Mouse (Mus musculus): ENCODE measurements at regions not wholly inside any gene's neighbourhood (a gene's known extent, or its start where the extent isn't known, plus 50 kb on each side); places are given as distances from the start of the nearest gene placed in this dataset.
A peak's percentile ranks its signal among the peaks of the same experiment; 100 is the strongest.

DNA sequence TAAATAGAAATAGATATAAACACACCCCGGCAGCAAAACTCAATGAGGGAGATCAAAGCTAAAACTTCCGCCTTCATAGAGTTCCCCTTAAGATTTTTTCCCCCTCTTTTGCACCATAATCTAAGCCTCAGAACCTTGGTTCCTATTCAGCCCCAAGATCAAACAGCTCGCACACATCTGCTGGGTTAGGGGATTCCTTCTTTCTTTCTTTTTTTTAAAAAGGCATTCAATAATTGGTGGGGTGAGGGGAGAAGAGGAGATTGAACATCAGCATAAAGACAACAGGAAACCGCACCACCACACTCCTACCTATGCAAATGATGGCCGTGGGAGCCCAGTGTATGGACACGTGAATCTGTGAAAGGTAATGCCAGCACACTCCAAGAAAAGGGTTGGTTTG lies 229.5 kb upstream of the Hes1 start:
- DNase-seq (ENCODE audit: low spot score): no peak

- DNase-seq (ENCODE audit: low spot score): no peak
Measured at GRCm38 (mm10) chr16:29837025-29837629, 227.1 kb upstream of the Hes1 start.

GRCm38 (mm10) chr16:29837874-29838273 lies 226.3 kb upstream of the Hes1 start:
- DNase-seq (ENCODE audit: low spot score): no peak

- peak; percentile 71 for DNase-seq (ENCODE audit: low spot score)
Measured at GRCm38 (mm10) chr16:29838981-29839661, 225.1 kb upstream of the Hes1 start.

- DNase-seq (ENCODE audit: low spot score): no peak
Measured at GRCm38 (mm10) chr16:29839662-29840001, 224.6 kb upstream of the Hes1 start.

DNA sequence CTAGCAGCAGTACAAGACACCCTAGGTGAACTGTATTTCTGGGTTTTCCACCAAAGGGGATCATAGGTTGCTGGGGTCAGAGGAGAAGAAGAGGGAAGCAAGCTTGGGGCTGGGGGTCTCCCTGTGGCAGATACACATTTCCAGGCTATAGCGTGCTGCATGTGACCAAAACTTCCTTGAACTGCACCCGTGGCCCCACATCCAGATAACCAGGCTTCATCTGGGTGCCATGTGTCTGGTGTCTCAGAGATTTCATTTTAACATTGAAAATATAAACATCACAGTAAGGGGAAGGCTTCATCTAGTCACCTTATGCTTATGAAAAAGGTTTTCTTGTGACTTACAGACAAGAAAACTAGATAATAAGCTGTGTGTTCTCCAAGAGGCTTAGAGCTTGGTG lies 223.8 kb upstream of the Hes1 start:
- no peak for DNase-seq (ENCODE audit: low spot score)

- no peak for DNase-seq (ENCODE audit: low spot score)
Measured at GRCm38 (mm10) chr16:29841132-29841531, 223.1 kb upstream of the Hes1 start.

GRCm38 (mm10) chr16:29842071-29842470 lies 222.1 kb upstream of the Hes1 start:
- DNase-seq (ENCODE audit: low spot score): no peak

- no peak for DNase-seq (ENCODE audit: low spot score)
Measured at GRCm38 (mm10) chr16:29843490-29843889, 220.7 kb upstream of the Hes1 start.

DNA sequence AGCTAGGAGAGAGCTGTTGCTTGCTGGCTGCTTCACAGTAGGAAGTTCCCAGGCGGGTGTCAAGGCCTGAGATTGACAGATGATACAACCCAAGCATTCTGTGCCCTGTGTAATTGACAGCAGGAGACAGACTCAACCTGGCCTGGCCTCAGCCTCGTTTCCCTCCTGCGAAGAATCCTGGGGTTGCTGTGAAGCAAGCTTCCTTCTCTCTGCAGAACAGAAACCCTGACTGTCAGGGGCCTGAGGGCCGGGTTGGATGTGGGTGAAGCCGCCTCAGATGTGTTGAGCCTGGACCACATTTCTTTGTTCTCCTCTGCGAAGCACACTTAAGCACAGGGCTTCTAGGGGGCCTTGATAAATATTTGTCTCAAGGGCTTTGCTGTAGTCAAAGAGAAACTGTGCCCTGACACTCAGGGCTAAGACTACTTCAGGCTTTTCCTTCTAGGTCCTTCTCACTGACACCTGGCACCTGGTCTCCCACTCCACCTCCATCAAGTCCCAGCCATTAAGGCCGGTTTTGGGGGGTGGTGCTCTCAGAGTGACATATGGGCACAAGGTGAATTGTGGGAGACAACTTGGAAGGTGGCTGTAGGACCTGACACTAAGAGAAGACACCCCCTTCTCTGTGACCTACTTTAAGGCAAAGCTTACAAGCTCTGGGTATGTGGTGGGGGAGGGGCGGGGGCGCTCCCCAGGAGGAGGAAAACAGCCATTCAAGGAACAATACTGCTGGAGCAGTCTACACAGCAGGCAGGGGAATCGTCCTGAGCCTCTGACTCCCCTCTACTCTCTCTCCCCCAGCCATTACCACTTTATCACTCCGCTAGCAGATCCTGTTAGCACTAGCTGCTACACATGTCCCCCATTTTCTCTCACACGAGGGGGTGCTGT lies 219.2 kb upstream of the Hes1 start:
- DNase-seq (ENCODE audit: low spot score): no peak

DNA sequence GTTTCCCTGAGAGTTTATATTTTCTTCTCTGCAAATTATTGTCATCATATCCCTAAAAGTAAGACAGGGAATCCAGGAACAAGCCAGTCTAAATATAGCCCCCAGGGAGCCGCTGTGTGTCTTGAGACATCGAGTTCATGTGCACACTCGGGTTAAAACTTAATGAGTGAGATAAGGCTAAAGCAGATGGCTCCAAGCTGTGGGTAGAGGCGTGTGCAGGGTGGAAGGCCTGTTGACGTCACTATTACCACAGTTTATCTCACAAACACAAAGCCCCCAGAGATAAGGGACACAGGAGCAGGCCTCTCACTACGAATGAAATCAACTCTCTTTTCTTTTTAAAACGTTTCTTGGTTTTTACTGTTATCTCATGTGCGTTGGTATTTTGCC lies 218.6 kb upstream of the Hes1 start:
- no peak for DNase-seq (ENCODE audit: low spot score)

DNA sequence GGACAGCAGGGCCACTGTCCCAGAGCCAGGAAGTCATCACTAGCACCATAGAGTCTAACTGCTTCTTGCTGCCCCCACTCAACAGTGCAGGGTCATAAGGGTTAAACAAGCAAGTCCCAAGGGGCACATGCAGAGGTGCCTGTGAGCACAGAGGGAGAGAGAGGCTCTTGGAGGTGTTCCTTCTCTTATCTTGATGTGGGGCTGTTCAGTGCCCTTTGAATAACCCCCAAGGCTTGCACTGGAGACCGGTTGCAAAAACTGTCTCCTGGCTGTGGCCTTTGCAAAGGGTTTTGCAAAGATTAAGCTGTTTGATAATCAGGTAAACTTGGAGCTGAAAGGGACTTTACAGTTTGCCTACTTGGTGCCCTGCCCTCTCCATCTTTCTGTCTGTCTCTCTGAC lies 217.1 kb upstream of the Hes1 start:
- no peak for DNase-seq (ENCODE audit: low spot score)

DNA sequence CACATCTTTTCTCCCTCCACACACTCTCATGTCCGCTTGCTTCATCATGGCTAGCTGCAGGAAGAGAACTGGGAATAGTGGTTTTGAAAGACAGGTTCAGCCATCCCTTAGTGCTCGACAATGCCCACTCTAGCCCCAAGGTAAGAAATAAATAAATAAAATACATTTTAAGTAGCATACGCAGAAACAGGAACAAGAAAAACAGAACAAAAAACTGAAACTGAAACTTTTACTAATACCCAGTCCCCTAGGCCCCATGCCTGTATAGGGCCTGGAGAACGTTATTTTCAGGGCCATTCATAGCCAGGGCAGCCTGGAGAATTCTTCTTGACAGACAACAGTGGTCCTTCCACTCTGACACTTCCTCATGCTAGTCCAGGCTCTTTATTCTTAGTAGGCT lies 216.4 kb upstream of the Hes1 start:
- DNase-seq (ENCODE audit: low spot score): no peak

DNA sequence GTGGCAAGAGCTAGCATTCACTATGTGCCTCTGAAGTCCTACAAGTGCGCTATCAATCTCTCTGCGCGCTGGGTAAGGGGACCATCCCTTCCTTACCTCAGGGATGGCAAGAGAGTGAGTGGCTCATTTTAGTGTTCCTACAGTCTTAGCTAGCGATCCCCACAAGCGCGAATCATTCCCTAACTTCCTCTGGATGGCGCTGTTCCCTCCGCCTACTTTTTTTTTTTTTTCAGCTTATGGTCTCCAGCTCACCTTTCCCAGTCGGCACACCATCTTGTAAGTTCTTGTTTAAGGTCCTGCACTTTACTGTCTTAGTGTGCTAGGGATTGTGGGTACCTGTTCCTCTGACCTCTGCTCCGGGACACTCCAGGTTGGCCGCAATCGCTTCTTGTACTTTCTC lies 215.7 kb upstream of the Hes1 start:
- DNase-seq (ENCODE audit: low spot score): no peak

- no peak for DNase-seq (ENCODE audit: low spot score)
Measured at GRCm38 (mm10) chr16:29849511-29849910, 214.7 kb upstream of the Hes1 start.

- no peak for DNase-seq (ENCODE audit: low spot score)
Measured at GRCm38 (mm10) chr16:29850616-29851015, 213.6 kb upstream of the Hes1 start.

DNA sequence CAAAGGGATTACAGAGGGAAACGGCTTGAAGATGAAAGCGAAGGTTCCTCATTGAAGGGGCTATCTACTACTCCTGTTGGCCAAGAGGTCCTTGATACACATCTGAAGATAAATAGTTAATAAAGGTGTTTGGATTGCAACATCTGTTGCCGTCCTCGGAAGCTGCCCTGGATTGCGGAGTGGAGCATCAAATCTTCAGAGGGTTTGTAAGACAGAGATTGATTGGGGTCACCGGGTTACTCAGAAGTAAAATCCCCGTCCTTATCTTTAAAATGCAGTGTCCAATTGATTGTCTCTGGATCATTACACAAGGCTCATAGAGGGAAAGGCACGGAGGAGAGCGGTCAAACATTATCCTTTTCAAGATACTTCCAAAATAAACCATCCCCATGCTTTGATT lies 212.4 kb upstream of the Hes1 start:
- no peak for DNase-seq (ENCODE audit: low spot score)

DNA sequence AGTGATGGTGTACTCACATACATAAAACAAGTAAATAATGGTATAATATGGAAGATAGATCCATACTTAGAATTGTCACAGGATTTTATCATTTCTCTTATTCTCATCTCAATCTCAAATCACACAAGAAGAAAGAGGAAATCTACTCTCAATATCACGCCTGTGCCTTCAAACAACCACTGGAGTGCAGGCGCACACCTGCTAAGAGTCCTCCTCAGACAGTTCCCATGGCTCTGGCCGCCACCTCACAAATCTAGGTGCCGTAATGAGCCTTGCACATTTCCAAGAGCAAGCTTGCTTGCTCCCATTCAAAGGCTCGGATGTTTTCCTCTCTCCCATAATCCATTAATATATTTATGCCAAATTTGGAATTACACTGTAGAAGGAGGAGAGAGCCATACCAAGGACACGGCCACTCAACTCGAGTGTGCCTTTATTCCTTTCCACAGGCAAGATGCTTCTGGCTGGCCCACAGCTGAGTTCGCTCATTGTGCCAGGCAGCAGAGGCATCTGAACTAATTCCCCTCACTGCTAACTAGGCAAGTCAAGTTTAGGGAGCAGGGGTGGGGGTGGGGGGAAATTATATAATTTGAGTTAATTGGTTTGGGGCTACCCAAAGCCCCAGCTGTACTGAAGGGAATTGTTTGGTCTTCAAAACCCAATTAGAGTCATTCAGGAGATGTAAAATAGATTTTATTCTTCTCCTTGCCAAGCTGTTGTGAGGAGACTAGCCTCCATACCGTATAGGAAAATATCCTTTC lies 209.2 kb upstream of the Hes1 start:
- no peak for DNase-seq (ENCODE audit: low spot score)

DNA sequence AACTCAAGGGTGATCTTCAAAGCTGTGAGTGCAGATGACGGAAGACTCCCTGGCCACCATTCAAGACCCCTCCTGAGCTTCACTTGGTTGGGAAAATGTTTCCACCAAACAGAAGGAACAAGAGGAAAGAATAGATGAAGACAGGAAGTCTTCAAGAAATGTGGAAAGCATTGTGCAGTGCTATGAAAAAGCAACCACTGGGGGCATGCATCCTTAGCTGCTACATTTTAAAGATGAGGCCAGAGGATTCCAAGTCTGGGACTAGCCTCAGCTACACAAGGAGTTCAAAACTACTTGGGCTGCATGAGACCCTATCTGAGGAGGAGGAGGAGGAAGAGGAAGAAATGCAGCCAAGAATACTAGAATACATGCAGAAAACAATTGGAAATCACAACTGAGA lies 207.6 kb upstream of the Hes1 start:
- no peak for DNase-seq (ENCODE audit: low spot score)

DNA sequence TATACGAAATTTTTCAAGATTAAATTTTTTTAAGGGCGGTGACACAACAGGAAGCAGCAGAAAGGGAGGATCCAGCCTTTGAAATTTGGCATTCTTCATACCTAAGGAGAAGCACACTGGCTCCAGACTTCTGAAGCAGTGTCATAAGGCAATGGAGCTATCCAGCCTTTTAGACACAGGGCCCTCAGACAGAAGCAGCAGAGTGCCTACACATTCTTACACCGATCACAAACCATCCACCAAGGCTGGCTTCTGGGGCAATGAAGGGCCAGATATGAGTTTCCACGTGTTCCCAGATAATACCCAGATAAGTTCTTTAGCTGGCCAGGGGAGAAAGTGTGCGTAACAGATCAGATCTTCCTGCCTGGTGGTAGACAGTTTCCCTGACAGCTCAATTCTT lies 205.5 kb upstream of the Hes1 start:
- DNase-seq (ENCODE audit: low spot score): no peak

- DNase-seq (ENCODE audit: low spot score): no peak
Measured at GRCm38 (mm10) chr16:29860306-29860705, 203.9 kb upstream of the Hes1 start.

DNA sequence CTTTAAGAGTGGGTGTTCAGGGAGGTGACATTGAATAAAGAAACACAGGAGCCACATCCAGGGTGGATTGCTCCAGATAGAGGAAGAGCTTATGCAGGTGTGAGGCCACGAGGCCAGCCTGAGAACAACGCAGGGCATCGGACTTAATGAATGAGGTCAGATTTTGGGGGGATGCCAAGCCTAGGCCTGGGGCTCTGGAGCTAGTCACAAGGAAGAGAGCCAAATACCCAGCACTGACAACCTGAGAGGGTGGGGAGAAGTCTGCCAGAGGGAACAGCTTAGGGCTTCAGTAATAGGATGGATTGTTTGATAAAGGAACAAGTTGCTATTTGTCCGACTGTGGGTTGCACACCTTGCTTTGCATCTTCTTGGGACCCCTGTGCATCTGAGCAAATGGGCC lies 203.1 kb upstream of the Hes1 start:
- no peak for DNase-seq (ENCODE audit: low spot score)
